Mouse (Mus musculus): ENCODE measurements around the gene Tjp2. TPM values are rescaled to one million over a fixed set of nuclear protein-coding genes. Genes with fewer than 3 reads are reported as not detected.
"Not testable (repeated sequence)": the region's sequence is repeated elsewhere in the genome, so short reads cannot be mapped to it uniquely, and the experiment has no call there.

Tjp2 gene
- polyA plus RNA-seq, 1 experiment from 2014 or later, result 4.1 TPM

DNA sequence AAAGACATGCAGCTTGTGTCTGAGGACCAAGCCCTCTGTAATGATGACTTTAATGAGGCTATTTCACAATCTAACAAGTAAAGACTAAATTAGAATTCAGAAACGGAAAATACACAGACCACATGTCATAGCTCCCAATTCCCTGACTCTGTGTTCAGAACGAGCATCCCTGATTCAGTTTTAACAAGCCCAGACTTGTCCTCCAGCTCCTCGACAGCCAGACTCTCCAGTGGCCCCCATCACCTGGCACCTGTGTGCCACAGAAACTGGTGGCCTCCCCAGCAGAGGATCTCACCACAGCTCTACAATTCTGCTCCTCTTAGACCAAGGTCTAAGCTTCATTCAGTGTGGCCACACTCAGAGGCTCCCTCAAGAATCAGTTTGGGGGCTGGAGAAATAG is 27.5 kb downstream of the Tjp2 start:
- no peak overlapping the region for H3K4me2 ChIP-seq (ENCODE audit: low read depth, low read length)
- no peak for ATAC-seq
- no peak for DNase-seq
- 0 out of 2 replicates have a peak, but pooled peaks cover 4% of the 10 kb centered on the region for H3K9me3 ChIP-seq (ENCODE audit: low read length)
- H3K27ac ChIP-seq (ENCODE audit: low read depth), result no peak overlapping the region
- H3K4me3 ChIP-seq (ENCODE audit: low read depth, low read length), result no peak overlapping the region
- no peak overlapping the region for H3K9ac ChIP-seq (replicated peaks)
- TF ChIP-seq CTCF (IDR thresholded peaks at IDR 0.05; ENCODE audit: low read depth), result no peak
- no peak for TF ChIP-seq EP300 (IDR thresholded peaks at IDR 0.05; ENCODE audit: low read depth)
- H3K4me1 ChIP-seq (ENCODE audit: insufficient read depth), result no peaks in the 10 kb centered on the region
- H3K27me3 ChIP-seq (ENCODE audit: insufficient read depth, low read length), result no peaks in the 10 kb centered on the region
- no peaks in the 10 kb centered on the region for H3K36me3 ChIP-seq (replicated peaks; ENCODE audit: insufficient read depth, low read length)
- WGBS (ENCODE audit: insufficient replicate concordance), result 63% methylated on average over 3 of the region's 3 CpGs

DNA sequence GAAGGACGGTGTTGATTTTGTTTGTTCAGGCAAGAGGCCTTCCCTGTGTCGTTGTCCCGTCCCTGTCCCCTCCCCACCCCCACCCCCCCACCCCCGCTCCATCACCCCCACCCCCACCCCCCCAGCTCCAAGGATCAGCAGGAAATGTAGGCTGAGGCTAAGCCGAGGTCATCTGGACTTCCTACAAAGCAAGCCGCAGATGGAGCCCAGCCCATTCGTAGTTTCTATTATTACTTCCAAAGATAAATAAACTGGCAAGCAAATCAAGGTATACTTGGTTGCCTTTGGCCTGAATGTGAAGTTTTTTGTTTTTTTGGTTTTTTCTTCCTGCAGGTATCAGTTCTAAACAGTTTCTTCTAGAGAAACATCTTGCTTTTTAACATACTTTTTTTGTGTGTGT is 29.6 kb downstream of the Tjp2 start:
- TF ChIP-seq EP300 (IDR thresholded peaks at IDR 0.05; ENCODE audit: low read depth), result no peak
- TF ChIP-seq CTCF (IDR thresholded peaks at IDR 0.05; ENCODE audit: low read depth), result no peak
- H3K36me3 ChIP-seq (replicated peaks; ENCODE audit: insufficient read depth, low read length), result no peaks in the 10 kb centered on the region
- no peak overlapping the region for H3K4me3 ChIP-seq (ENCODE audit: low read depth, low read length)
- no peaks in the 10 kb centered on the region for H3K4me1 ChIP-seq (ENCODE audit: insufficient read depth)
- WGBS (ENCODE audit: insufficient replicate concordance), result 51% methylated on average over 7 of the region's 7 CpGs
- 0 out of 2 replicates have a peak, but pooled peaks cover 4% of the 10 kb centered on the region for H3K9me3 ChIP-seq (ENCODE audit: low read length)
- no peak overlapping the region for H3K27ac ChIP-seq (ENCODE audit: low read depth)
- no peaks in the 10 kb centered on the region for H3K27me3 ChIP-seq (ENCODE audit: insufficient read depth, low read length)
- H3K4me2 ChIP-seq (ENCODE audit: low read depth, low read length), result no peak overlapping the region
- no peak for DNase-seq
- H3K9ac ChIP-seq (replicated peaks), result no peak overlapping the region
- ATAC-seq, result no peak

DNA sequence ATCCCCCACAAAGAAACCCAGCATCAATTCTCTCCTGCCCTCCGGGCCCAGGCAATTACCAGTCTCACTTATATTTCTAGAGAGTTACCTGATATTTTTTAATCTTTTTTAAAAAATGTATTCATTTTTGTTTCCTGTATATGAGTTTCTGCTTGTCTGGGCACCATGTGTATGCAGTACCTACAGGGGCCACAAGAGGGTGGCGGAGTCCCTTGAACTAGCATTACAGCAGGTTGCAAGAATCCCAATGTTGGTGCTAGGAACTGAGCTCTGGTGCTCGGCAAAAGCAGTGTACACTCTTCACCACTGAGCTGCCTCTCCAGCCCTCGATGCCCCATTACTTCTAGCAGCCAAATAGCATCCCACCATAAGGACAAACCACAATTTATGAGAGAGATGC is 30.6 kb downstream of the Tjp2 start:
- 0 out of 2 replicates have a peak, but pooled peaks cover 4% of the 10 kb centered on the region for H3K9me3 ChIP-seq (ENCODE audit: low read length)
- DNase-seq (peak; percentile 36), ATAC-seq (no peak)
- no peaks in the 10 kb centered on the region for H3K4me1 ChIP-seq (ENCODE audit: insufficient read depth)
- H3K4me2 ChIP-seq (ENCODE audit: low read depth, low read length), result no peak overlapping the region
- no peaks in the 10 kb centered on the region for H3K27me3 ChIP-seq (ENCODE audit: insufficient read depth, low read length)
- TF ChIP-seq EP300 (IDR thresholded peaks at IDR 0.05; ENCODE audit: low read depth) (no peak), CTCF (IDR thresholded peaks at IDR 0.05; ENCODE audit: low read depth) (peak; percentile 57)
- no peak overlapping the region for H3K9ac ChIP-seq (replicated peaks)
- 78% methylated on average over 4 of the region's 4 CpGs for WGBS (ENCODE audit: insufficient replicate concordance)
- H3K4me3 ChIP-seq (ENCODE audit: low read depth, low read length), result no peak overlapping the region
- no peaks in the 10 kb centered on the region for H3K36me3 ChIP-seq (replicated peaks; ENCODE audit: insufficient read depth, low read length)
- H3K27ac ChIP-seq (ENCODE audit: low read depth), result no peak overlapping the region

DNA sequence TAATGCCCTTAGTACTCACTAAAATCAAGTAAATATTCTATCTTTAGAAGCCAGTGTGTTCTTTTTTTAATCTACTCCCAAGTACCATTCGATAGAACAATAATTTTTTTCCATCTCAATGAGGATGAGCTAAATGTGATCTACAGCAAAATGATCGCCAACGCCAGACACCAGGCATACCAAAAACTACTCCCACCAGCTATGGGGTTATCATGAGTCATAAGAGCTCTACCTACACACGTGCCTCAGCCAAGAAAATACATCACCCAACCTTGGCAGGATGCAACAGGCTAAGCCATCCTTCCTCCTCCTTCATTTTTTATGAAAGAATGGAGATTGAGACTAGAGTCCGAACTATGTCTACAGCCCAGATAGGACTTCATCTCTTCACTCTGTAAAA is 31.9 kb downstream of the Tjp2 start:
- Histone ChIP-seq H3K36me3 (replicated peaks; ENCODE audit: insufficient read depth, low read length) (no peaks in the 10 kb centered on the region), H3K9ac (replicated peaks) (no peak overlapping the region), H3K27me3 (ENCODE audit: insufficient read depth, low read length) (no peaks in the 10 kb centered on the region), H3K4me1 (ENCODE audit: insufficient read depth) (no peaks in the 10 kb centered on the region), H3K27ac (ENCODE audit: low read depth) (no peak overlapping the region), H3K9me3 (ENCODE audit: low read length) (0 out of 2 replicates have a peak, but pooled peaks cover 4% of the 10 kb centered on the region), H3K4me3 (ENCODE audit: low read depth, low read length) (no peak overlapping the region), H3K4me2 (ENCODE audit: low read depth, low read length) (no peak overlapping the region)
- TF ChIP-seq CTCF (IDR thresholded peaks at IDR 0.05; ENCODE audit: low read depth) (no peak), EP300 (IDR thresholded peaks at IDR 0.05; ENCODE audit: low read depth) (no peak)
- 80% methylated on average over 5 of the region's 5 CpGs for WGBS (ENCODE audit: insufficient replicate concordance)
- ATAC-seq (no peak), DNase-seq (no peak)

DNA sequence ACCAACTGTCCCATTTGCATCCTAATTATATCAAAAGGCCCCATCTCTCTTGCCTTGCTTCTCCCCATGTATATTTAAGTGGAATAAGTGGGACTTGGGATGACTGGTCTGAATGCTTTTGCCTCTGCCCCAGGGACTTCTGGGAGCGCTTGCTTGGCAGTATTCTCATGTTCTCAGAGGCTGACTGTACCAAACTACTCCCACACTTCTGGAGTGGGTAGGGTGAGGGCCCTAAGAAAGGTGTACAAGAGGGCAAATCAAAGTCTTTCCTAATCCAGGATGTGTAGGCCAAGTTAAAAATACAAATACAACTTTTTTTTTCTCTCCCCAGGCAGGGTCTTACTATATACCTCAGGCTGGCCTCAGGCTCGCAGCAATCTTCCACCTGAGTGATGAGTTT is 37.0 kb downstream of the Tjp2 start:
- H3K36me3 ChIP-seq (replicated peaks; ENCODE audit: insufficient read depth, low read length), result no peaks in the 10 kb centered on the region
- H3K4me3 ChIP-seq (ENCODE audit: low read depth, low read length), result no peak overlapping the region
- no peak overlapping the region for H3K27ac ChIP-seq (ENCODE audit: low read depth)
- H3K9ac ChIP-seq (replicated peaks), result no peak overlapping the region; the same call in 1 of the 2 replicates
- no peaks in the 10 kb centered on the region for H3K27me3 ChIP-seq (ENCODE audit: insufficient read depth, low read length)
- DNase-seq, result no peak
- H3K4me2 ChIP-seq (ENCODE audit: low read depth, low read length), result no peak overlapping the region
- H3K4me1 ChIP-seq (ENCODE audit: insufficient read depth), result no peaks in the 10 kb centered on the region
- no peaks in the 10 kb centered on the region for H3K9me3 ChIP-seq (ENCODE audit: low read length)
- no peak for ATAC-seq
- TF ChIP-seq CTCF (IDR thresholded peaks at IDR 0.05; ENCODE audit: low read depth), result no peak
- 82% methylated on average over 2 of the region's 2 CpGs for WGBS (ENCODE audit: insufficient replicate concordance)

DNA sequence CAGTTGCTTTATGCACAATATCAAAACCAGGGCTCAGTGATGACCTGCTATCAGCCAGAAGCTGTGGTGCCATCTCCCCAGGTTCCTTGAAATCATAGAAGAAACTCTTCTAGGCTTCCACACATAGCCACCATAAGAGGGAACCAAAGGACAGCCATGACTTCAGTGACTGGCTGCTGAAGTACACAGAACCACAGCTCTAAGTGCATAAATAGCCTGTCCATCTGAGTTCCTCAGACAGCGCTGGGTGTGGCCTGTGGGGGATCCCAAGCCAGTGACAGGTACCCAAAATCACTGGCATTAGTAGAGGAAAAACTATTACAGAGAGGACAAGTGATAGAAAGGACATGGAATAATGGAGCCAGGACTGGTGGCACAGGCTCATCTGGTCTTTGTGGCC is 37.5 kb downstream of the Tjp2 start:
- H3K9me3 ChIP-seq (ENCODE audit: low read length); H3K27me3 ChIP-seq (ENCODE audit: insufficient read depth, low read length); H3K4me3 ChIP-seq (ENCODE audit: low read depth, low read length); H3K4me2 ChIP-seq (ENCODE audit: low read depth, low read length); H3K4me1 ChIP-seq (ENCODE audit: insufficient read depth); H3K36me3 ChIP-seq (replicated peaks; ENCODE audit: insufficient read depth, low read length); DNase-seq; ATAC-seq; H3K27ac ChIP-seq (ENCODE audit: low read depth); H3K9ac ChIP-seq (replicated peaks): not testable (repeated sequence)
- WGBS (ENCODE audit: insufficient replicate concordance), result 66% methylated on average over 1 of the region's 1 CpGs
- TF ChIP-seq CTCF (IDR thresholded peaks at IDR 0.05; ENCODE audit: low read depth), result 0 out of 2 replicates have a peak, but pooled peaks have one; percentile 21

DNA sequence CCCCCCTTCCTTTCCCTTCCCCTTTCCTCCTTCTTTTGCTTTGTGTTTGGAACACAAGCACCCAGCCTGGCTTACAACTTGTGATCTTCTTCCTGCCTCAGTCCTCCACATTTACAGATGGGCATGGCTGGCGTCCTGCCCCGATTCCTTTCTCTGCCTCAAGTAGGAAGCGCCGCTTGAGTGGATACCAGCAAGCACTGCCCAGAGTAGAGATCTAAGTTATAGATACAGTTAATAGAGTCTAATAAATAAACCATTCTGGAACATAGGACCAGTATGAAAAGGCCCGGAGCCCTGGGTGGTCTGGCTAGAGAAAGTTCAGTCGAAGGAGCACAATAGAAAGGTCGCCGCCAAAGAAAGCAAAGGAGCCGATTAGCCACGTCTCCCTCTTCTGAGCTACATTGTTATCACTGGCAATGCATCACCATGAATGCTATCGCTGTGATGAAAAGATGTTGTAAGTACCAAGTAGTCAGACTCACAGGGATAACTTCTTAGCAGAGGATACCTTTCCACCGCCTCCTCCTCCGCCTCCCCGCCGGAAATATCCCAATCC is 41.1 kb downstream of the Tjp2 start:
- TF ChIP-seq CTCF (IDR thresholded peaks at IDR 0.05; ENCODE audit: low read depth), result no peak
- no peak for TF ChIP-seq EP300 (IDR thresholded peaks at IDR 0.05; ENCODE audit: low read depth)
- no peaks in the 10 kb centered on the region for H3K27me3 ChIP-seq (ENCODE audit: insufficient read depth, low read length)
- ATAC-seq, result no peak
- no peaks in the 10 kb centered on the region for H3K36me3 ChIP-seq (replicated peaks; ENCODE audit: insufficient read depth, low read length)
- DNase-seq, result no peak
- H3K9ac ChIP-seq (replicated peaks), result no peak overlapping the region
- H3K9me3 ChIP-seq (ENCODE audit: low read length), result no peaks in the 10 kb centered on the region
- WGBS (ENCODE audit: insufficient replicate concordance), result 90% methylated on average over 15 of the region's 15 CpGs
- no peak overlapping the region for H3K27ac ChIP-seq (ENCODE audit: low read depth)
- H3K4me1 ChIP-seq (ENCODE audit: insufficient read depth), result no peaks in the 10 kb centered on the region
- no peak overlapping the region for H3K4me2 ChIP-seq (ENCODE audit: low read depth, low read length)
- H3K4me3 ChIP-seq (ENCODE audit: low read depth, low read length), result no peak overlapping the region
